Mouse (Mus musculus) hindbrain, embryonic 16.5 days (tissue): ENCODE data around the gene Tpi1. TPM values are rescaled to one million over a fixed set of nuclear protein-coding genes. Genes with fewer than 3 reads are reported as not detected.
A peak's percentile ranks its signal among the peaks of the same experiment; 100 is the strongest.

Experiments used
- ATAC-seq: fragments of 200-750 bp; cut with Nextera tagmentation; 2 replicates; pipeline ENCODE4 v1.8.0; 2017; ENCODE audit warnings: moderate TSS enrichment, moderate library complexity
- H3K27ac ChIP-seq: fragments of 300-500 bp; sonication (generic); 2 replicates; pipeline ENCODE4 v1.5.1; 2014; ENCODE audit warnings: low read depth, mild to moderate bottlenecking, control low read depth, low read length, moderate library complexity
- H3K27me3 ChIP-seq: fragments of 300-500 bp; sonication (generic); replicated peaks from 2 replicates; pipeline ENCODE4 v1.6.1; 2014; ENCODE audit warnings: low read length; ENCODE audit not compliant: control insufficient read depth, insufficient read depth
- H3K36me3 ChIP-seq: fragments of 300-500 bp; sonication (generic); 2 replicates; pipeline ENCODE4 v1.6.1; 2014; ENCODE audit warnings: mild to moderate bottlenecking, low read length, moderate library complexity, mixed read lengths; ENCODE audit not compliant: control insufficient read depth, insufficient read depth
- H3K4me1 ChIP-seq: fragments of 300-500 bp; sonication (generic); 2 replicates; pipeline ENCODE4 v1.6.1; 2014; ENCODE audit warnings: low read depth, low read length; ENCODE audit not compliant: control insufficient read depth, insufficient read depth
- H3K4me2 ChIP-seq: fragments of 300-500 bp; sonication (generic); 2 replicates; pipeline ENCODE4 v1.6.1; 2014; ENCODE audit warnings: mild to moderate bottlenecking, low read length, control low read depth, moderate library complexity
- H3K4me3 ChIP-seq: fragments of 300-500 bp; sonication (generic); 2 replicates; pipeline ENCODE4 v1.5.1; 2014; ENCODE audit warnings: mild to moderate bottlenecking, low read length, control low read depth, moderate library complexity
- H3K9ac ChIP-seq: fragments of 300-500 bp; sonication (generic); 2 replicates; pipeline ENCODE4 v1.6.1; 2014; ENCODE audit warnings: low read depth, mild to moderate bottlenecking, control low read depth, low read length, moderate library complexity
- H3K9me3 ChIP-seq: fragments of 300-500 bp; sonication (generic); 2 replicates; pipeline ENCODE4 v1.6.1; 2014; ENCODE audit warnings: mild to moderate bottlenecking, low read length, moderate library complexity; ENCODE audit not compliant: control insufficient read depth
- WGBS: fragments of 180-500 bp; shearing (Covaris S2); extraction: QIAGEN DNeasy Blood & Tissue Kit; methylation state at CpG from one replicate; pipeline ENCODE4 v1.1.7; 2014; 5-methylcytosine and 5-hydroxymethylcytosine counted together
- polyA plus RNA-seq: library from polyadenylated mRNA; unstranded; fragments of >200 nt; fragmentation: Nextera tagmentation; extraction: Ambion mirVana; gene quantifications from 2 replicates; pipeline ENCODE4 v1.2.1, GENCODE M21; 2015

The Tpi1 gene
- 544 and 601 TPM in 2 replicates for polyA plus RNA-seq

GRCm38 (mm10) chr6:124813933-124814332 lies at the start of gene Tpi1:
Gene Tpi1 (minus strand): TSS chr6:124814296.
- no peaks in the 10 kb centered on the region for H3K27me3 ChIP-seq
- peaks cover 28% of the 10 kb centered on the region for H3K36me3 ChIP-seq
- H3K4me2 ChIP-seq = peak within 1 kb of the TSS; percentile 91
- peak within 1 kb of the TSS; percentile 83 for H3K9ac ChIP-seq
- H3K4me3 ChIP-seq = peak within 1 kb of the TSS; percentile 53
- WGBS = 0% methylated on average over 22 of the region's 22 CpGs
- no peaks in the 10 kb centered on the region for H3K9me3 ChIP-seq
- peak within 1 kb of the TSS; percentile 90 for H3K27ac ChIP-seq
- H3K4me1 ChIP-seq = peaks cover 24% of the 10 kb centered on the region
- peak; percentile 85 for ATAC-seq

- 0% methylated on average over 9 of the region's 16 CpGs for whole genome bisulfite sequencing
- Histone ChIP-seq H3K9ac (peak overlapping the region; percentile 96), H3K9me3 (no peaks in the 10 kb centered on the region), H3K4me2 (peak overlapping the region; percentile 69), H3K27me3 (peaks cover 2% of the 10 kb centered on the region; the same call in 1 of the 2 replicates), H3K4me3 (peak overlapping the region; percentile 74), H3K4me1 (peaks cover 48% of the 10 kb centered on the region), H3K27ac (peak overlapping the region; percentile 98), H3K36me3 (no peaks in the 10 kb centered on the region)
- peak; percentile 9 for ATAC-seq
Measured at GRCm38 (mm10) chr6:124863125-124863657, 49.1 kb upstream of the Tpi1 start.

GRCm38 (mm10) chr6:124862406-124863124 lies 48.5 kb upstream of the Tpi1 start:
- Histone ChIP-seq H3K36me3 (no peaks in the 10 kb centered on the region), H3K27me3 (no peaks in the 10 kb centered on the region), H3K4me3 (peak overlapping the region; percentile 74), H3K27ac (peak overlapping the region; percentile 98), H3K9ac (peak overlapping the region; percentile 96), H3K4me2 (peak overlapping the region; percentile 69), H3K9me3 (no peaks in the 10 kb centered on the region), H3K4me1 (peaks cover 53% of the 10 kb centered on the region)
- 9% methylated on average over 8 of the region's 8 CpGs for WGBS
- peak; percentile 1 for ATAC-seq

GRCm38 (mm10) chr6:124861802-124862201 lies 47.7 kb upstream of the Tpi1 start:
- Histone ChIP-seq H3K4me2 (peak overlapping the region; percentile 69), H3K9me3 (no peaks in the 10 kb centered on the region), H3K4me1 (peaks cover 53% of the 10 kb centered on the region), H3K27ac (peak overlapping the region; percentile 98), H3K4me3 (peak overlapping the region; percentile 74), H3K36me3 (no peaks in the 10 kb centered on the region), H3K9ac (peak overlapping the region; percentile 96), H3K27me3 (no peaks in the 10 kb centered on the region)
- no peak for ATAC-seq
- 42% methylated on average over 3 of the region's 3 CpGs for WGBS

DNA sequence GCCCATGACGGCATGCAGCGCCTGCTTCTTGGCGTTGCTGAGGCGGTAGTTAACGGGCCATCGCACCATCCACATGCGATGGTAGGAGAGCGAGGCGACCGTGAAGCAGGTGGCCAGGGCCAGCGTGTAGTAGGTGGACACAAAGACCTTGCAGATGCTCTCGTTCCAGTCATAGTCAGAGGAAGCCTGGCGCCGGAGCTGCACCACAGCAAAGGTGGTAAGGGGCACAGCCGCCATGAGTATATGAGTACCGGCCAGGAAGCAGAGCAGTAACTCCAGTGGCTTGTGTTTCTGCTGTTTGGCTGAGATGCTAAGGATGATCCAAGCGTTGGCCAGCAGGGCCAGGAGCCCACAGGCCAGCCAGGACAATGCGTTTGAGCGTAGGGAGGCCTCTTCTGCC lies 47.2 kb upstream of the Tpi1 start:
- Histone ChIP-seq H3K27me3 (no peaks in the 10 kb centered on the region), H3K36me3 (no peaks in the 10 kb centered on the region), H3K4me2 (peak overlapping the region; percentile 69), H3K4me1 (peaks cover 53% of the 10 kb centered on the region), H3K9ac (peak overlapping the region; percentile 3), H3K9me3 (no peaks in the 10 kb centered on the region), H3K4me3 (peak overlapping the region; percentile 74; the same call in 1 of the 2 replicates), H3K27ac (peak overlapping the region; percentile 98; the same call in 1 of the 2 replicates)
- no peak for ATAC-seq
- WGBS = 72% methylated on average over 19 of the region's 19 CpGs

GRCm38 (mm10) chr6:124860511-124860910 lies 46.4 kb upstream of the Tpi1 start:
- H3K27me3 ChIP-seq = no peaks in the 10 kb centered on the region
- no peaks in the 10 kb centered on the region for H3K9me3 ChIP-seq
- H3K9ac ChIP-seq = peak overlapping the region; percentile 20
- H3K4me3 ChIP-seq = no peak overlapping the region
- peaks cover 57% of the 10 kb centered on the region for H3K4me1 ChIP-seq
- no peak for ATAC-seq
- no peaks in the 10 kb centered on the region for H3K36me3 ChIP-seq
- peak overlapping the region; percentile 67; the same call in 1 of the 2 replicates for H3K27ac ChIP-seq
- H3K4me2 ChIP-seq = peak overlapping the region; percentile 43
- WGBS = 73% methylated on average over 9 of the region's 9 CpGs

DNA sequence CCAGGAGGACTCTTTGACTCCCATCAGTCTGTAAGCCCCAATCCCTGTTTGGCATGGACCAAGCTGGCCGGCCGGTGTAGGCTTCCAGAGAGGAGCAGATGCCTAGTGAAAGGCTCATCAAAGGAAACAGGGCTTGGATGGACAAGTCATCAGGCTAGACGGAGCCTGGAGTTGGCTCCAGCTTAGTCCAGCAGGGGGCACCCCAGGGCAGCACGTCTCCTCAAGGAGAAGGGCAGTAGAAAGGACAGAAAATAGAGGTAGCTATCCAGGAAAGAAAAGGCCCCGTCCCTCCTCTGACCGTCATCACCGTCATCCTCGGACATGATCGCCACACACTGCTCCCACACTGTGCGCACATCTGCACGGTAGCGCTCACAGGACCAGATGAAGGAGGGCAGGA lies 45.6 kb upstream of the Tpi1 start:
- no peak for ATAC-seq
- peaks cover 50% of the 10 kb centered on the region for H3K4me1 ChIP-seq
- H3K4me3 ChIP-seq = peak overlapping the region; percentile 13; the same call in 1 of the 2 replicates
- no peaks in the 10 kb centered on the region for H3K27me3 ChIP-seq
- peak overlapping the region; percentile 67 for H3K27ac ChIP-seq
- peak overlapping the region; percentile 43 for H3K4me2 ChIP-seq
- peak overlapping the region; percentile 59 for H3K9ac ChIP-seq
- WGBS = 9% methylated on average over 12 of the region's 12 CpGs
- no peaks in the 10 kb centered on the region for H3K9me3 ChIP-seq
- no peaks in the 10 kb centered on the region for H3K36me3 ChIP-seq

GRCm38 (mm10) chr6:124858561-124859318 lies 44.6 kb upstream of the Tpi1 start:
- WGBS = 79% methylated on average over 28 of the region's 28 CpGs
- H3K36me3 ChIP-seq = no peaks in the 10 kb centered on the region
- ATAC-seq = no peak
- no peak overlapping the region for H3K9ac ChIP-seq
- no peaks in the 10 kb centered on the region for H3K27me3 ChIP-seq
- peaks cover 44% of the 10 kb centered on the region for H3K4me1 ChIP-seq
- H3K9me3 ChIP-seq = no peaks in the 10 kb centered on the region
- H3K4me3 ChIP-seq = no peak overlapping the region
- peak overlapping the region; percentile 1; the same call in 1 of the 2 replicates for H3K4me2 ChIP-seq
- no peak overlapping the region for H3K27ac ChIP-seq
